13 mouse cellular contexts compared by ENCODE assay signal in genomic region chr1:133754317-133754868, GRCm38 (mm10). TPM values are rescaled to one million over a fixed set of nuclear protein-coding genes. Genes with fewer than 3 reads are reported as not detected.
DNase-seq lines count a peak whose midpoint lies in the region; ATAC-seq and TF ChIP-seq lines count a peak whose summit lies in the region.
"Had no signal": no experiment of that assay in that cellular context is flagged by ENCODE, and none has a peak within 500 bp of the region (broad histone marks: within the 10 kb centered on the region; RNA-seq: fewer than 3 reads in every experiment).

No protein-coding gene starts in this region.

- no peak overlapping the region for H3K4me3 ChIP-seq in lung, embryonic 14.5 days (ENCODE audit: low read depth, low read length)
- peak overlapping the region; percentile 36 for H3K4me3 ChIP-seq in liver, embryonic 12.5 days
- no peak overlapping the region for H3K4me3 ChIP-seq in stomach, embryonic 15.5 days (replicated peaks)

- H3K4me1 ChIP-seq in lung, embryonic 14.5 days (ENCODE audit: insufficient read depth): peaks cover 2% of the 10 kb centered on the region
- H3K4me1 ChIP-seq in liver, embryonic 12.5 days: peaks cover 96% of the 10 kb centered on the region
- no peaks in the 10 kb centered on the region for H3K4me1 ChIP-seq in stomach, embryonic 15.5 days

- no peak overlapping the region for H3K27ac ChIP-seq in lung, embryonic 14.5 days (ENCODE audit: low read depth)
- peak overlapping the region; percentile 97 for H3K27ac ChIP-seq in liver, embryonic 12.5 days
- H3K27ac ChIP-seq in stomach, embryonic 15.5 days: peak overlapping the region; percentile 42; the same call in 1 of the 2 replicates

- no peaks in the 10 kb centered on the region for H3K36me3 ChIP-seq in lung, embryonic 14.5 days (ENCODE audit: insufficient read depth)
- H3K36me3 ChIP-seq in liver, embryonic 12.5 days: peaks cover 83% of the 10 kb centered on the region
- H3K36me3 ChIP-seq in stomach, embryonic 15.5 days: no peaks in the 10 kb centered on the region

- no peaks in the 10 kb centered on the region for H3K9me3 ChIP-seq in lung, embryonic 14.5 days (ENCODE audit: low read depth, low read length)
- H3K9me3 ChIP-seq in liver, embryonic 12.5 days (replicated peaks): no peaks in the 10 kb centered on the region
- H3K9me3 ChIP-seq in stomach, embryonic 15.5 days: no peaks in the 10 kb centered on the region

- TF ChIP-seq CTCF in lung, embryonic 14.5 days (IDR thresholded peaks at IDR 0.05; ENCODE audit: low read depth): no peak

- H3K9ac ChIP-seq in lung, embryonic 14.5 days: no peak overlapping the region
- peak overlapping the region; percentile 62 for H3K9ac ChIP-seq in liver, embryonic 12.5 days
- H3K9ac ChIP-seq in stomach, embryonic 15.5 days: no peak overlapping the region

- no peak overlapping the region for H3K4me2 ChIP-seq in lung, embryonic 14.5 days
- peak overlapping the region; percentile 72 for H3K4me2 ChIP-seq in liver, embryonic 12.5 days
- no peak overlapping the region for H3K4me2 ChIP-seq in stomach, embryonic 15.5 days

- peak; percentile 31; the same call in 1 of the 2 replicates for ATAC-seq in lung, embryonic 14.5 days (ENCODE audit: insufficient read depth)
- ATAC-seq in liver, embryonic 12.5 days: peak; percentile 98
- peak; percentile 89 for ATAC-seq in stomach, embryonic 15.5 days (ENCODE audit: insufficient read depth, low FRiP score, low read depth)
- ATAC-seq: Patski had no signal

- DNase-seq in lung, embryonic 14.5 days: no peak
- DNase-seq in lung, postnatal 10 days: no peak
- DNase-seq in c-Kit-positive CD71-negative TER-119-negative erythroid progenitor cells, embryonic 14.5 days (ENCODE audit: low read depth): peak; percentile 36
- DNase-seq in right cerebral cortex, postnatal 10 days (ENCODE audit: low spot score in 2 of 2): no peak
- DNase-seq in kidney, adult 11 months: no peak
- no peak for DNase-seq in left cerebral cortex, postnatal 4 days
- DNase-seq: heart, postnatal 36 days; kidney, postnatal 25 days; lung, adult 18-20 months; right cerebral cortex, postnatal 4 days had no signal

- intact Hi-C loops in left cerebral cortex, postnatal 4 days (cut with DNase I): no loop called here

- no peaks in the 10 kb centered on the region for H3K27me3 ChIP-seq in lung, embryonic 14.5 days (ENCODE audit: insufficient read depth, low read length)
- no peaks in the 10 kb centered on the region for H3K27me3 ChIP-seq in liver, embryonic 12.5 days (replicated peaks)
- no peaks in the 10 kb centered on the region for H3K27me3 ChIP-seq in stomach, embryonic 15.5 days (replicated peaks)
- H3K27me3 ChIP-seq: Patski had no signal

- 72% methylated on average over 4 of the region's 4 CpGs for WGBS in lung, embryonic 14.5 days
- WGBS in liver, embryonic 12.5 days (ENCODE audit: insufficient replicate concordance): 19% methylated on average over 4 of the region's 4 CpGs
- 62% methylated on average over 4 of the region's 4 CpGs for WGBS in stomach, embryonic 15.5 days

RNA-seq across cellular contexts. Expression of gene Atp2b4, which starts 46.4 kb away (rescaled TPM):
- 11.2 and 12.7 TPM in 2 replicates for polyA plus RNA-seq in lung, embryonic 14.5 days (2014; fragmentation: Nextera tagmentation; extraction: Ambion mirVana)
- 34.1 and 37.6 TPM in 2 replicates for polyA plus RNA-seq in liver, embryonic 12.5 days (2016; fragmentation: Nextera tagmentation; extraction: Ambion mirVana)
- polyA plus RNA-seq in stomach, embryonic 15.5 days (2015; fragmentation: Nextera tagmentation; extraction: Ambion mirVana): 21.5 and 22.0 TPM in 2 replicates
- total RNA-seq in left cerebral cortex, postnatal 4 days (2021): 100 to 1,000 TPM; 110 to 134 TPM

Comparison
In these comparisons a context has a peak if more than half of its experiments do, and no peak if none do; other contexts are left out.
1. ATAC-seq: peak in every context shown above with its lines; median percentile 98 in liver, embryonic 12.5 days; 89 in stomach, embryonic 15.5 days; 31 in lung, embryonic 14.5 days.